Mouse (Mus musculus) thymus, adult 2 months (tissue): Measurements from ENCODE around the gene Hbb-bh2.

Source experiments
- CTCF ChIP-seq: fragments of 200-500 bp; IDR thresholded peaks from 2 replicates; pipeline ENCODE4 v1.5.1; 2012; ENCODE audit warnings: mild to moderate bottlenecking, control low read depth, low read length, moderate library complexity, borderline replicate concordance; ENCODE audit not compliant: control insufficient read depth, poor library complexity, insufficient read depth; ENCODE audit errors: extremely low read depth
- POLR2A ChIP-seq: fragments of 200-500 bp; IDR thresholded peaks from 2 replicates; pipeline ENCODE4 v1.6.1; 2012; ENCODE audit warnings: mild to moderate bottlenecking, low read length, control low read depth, moderate library complexity; ENCODE audit not compliant: control insufficient read depth, poor library complexity, insufficient read depth; ENCODE audit errors: extremely low read depth

GRCm38 (mm10) chr7:103811223-103811845 is 29.0 kb downstream of the Hbb-bh2 start:
- TF ChIP-seq POLR2A = no peak
- TF ChIP-seq CTCF = no peak
